ENCODE assay signal across 27 mouse cellular contexts in the genomic region with DNA sequence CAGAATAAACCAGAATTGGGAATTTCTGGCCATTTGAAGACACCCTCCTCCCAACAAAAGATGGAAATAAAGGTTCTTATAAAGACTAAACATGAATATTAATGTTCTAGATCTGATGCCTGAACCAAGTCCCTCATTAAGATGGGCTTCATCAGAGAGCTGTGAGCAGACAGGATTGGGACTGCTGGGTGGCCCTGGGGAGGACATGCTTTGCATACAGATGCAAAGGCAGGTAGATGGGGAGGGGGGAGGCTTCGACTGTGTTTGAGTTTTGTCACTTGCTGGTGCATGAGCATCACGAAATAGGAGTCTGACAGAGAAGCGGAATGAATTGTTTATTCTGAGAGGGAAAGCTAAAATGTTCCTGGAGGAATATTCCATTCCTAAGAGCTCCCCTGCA. TPM values are rescaled to one million over a fixed set of nuclear protein-coding genes. Genes with fewer than 3 reads are reported as not detected.
DNase-seq lines count a peak whose midpoint lies in the region; ATAC-seq and TF ChIP-seq lines count a peak whose summit lies in the region.
"Had no signal": no experiment of that assay in that cellular context is flagged by ENCODE, and none has a peak within 500 bp of the region (broad histone marks: within the 10 kb centered on the region; RNA-seq: fewer than 3 reads in every experiment).

No protein-coding gene starts in this region.

- peak overlapping the region; percentile 57 for H3K27ac ChIP-seq in forebrain, embryonic 15.5 days (replicated peaks)
- H3K27ac ChIP-seq in forebrain, embryonic 10.5 days, result no peak overlapping the region
- H3K27ac ChIP-seq in midbrain, embryonic 13.5 days, result 0 out of 2 replicates have a peak overlapping the region, but pooled peaks have one; percentile 9
- H3K27ac ChIP-seq in midbrain, embryonic 11.5 days (ENCODE audit: low read depth, low read length), result no peak overlapping the region
- H3K27ac ChIP-seq in neural tube, embryonic 14.5 days (ENCODE audit: low read depth, low read length), result 0 out of 2 replicates have a peak overlapping the region, but pooled peaks have one; percentile 10
- H3K27ac ChIP-seq in neural tube, embryonic 15.5 days (replicated peaks), result no peak overlapping the region
- H3K27ac ChIP-seq in forebrain, postnatal 0 days (ENCODE audit: low read depth, low read length), result no peak overlapping the region
- H3K27ac ChIP-seq: embryonic facial prominence, embryonic 12.5 days; embryonic facial prominence, embryonic 15.5 days; heart, embryonic 15.5 days; hindbrain, embryonic 10.5 days; hindbrain, embryonic 13.5 days; intestine, embryonic 15.5 days had no signal

- H3K4me2 ChIP-seq in forebrain, embryonic 15.5 days (replicated peaks), result no peak overlapping the region
- H3K4me2 ChIP-seq in midbrain, embryonic 13.5 days (replicated peaks), result no peak overlapping the region
- H3K4me2 ChIP-seq in midbrain, embryonic 11.5 days, result no peak overlapping the region
- no peak overlapping the region for H3K4me2 ChIP-seq in neural tube, embryonic 14.5 days (ENCODE audit: low read depth, low read length)
- H3K4me2 ChIP-seq in neural tube, embryonic 15.5 days, result no peak overlapping the region
- no peak overlapping the region for H3K4me2 ChIP-seq in forebrain, postnatal 0 days (ENCODE audit: low read depth)
- H3K4me2 ChIP-seq: embryonic facial prominence, embryonic 12.5 days; embryonic facial prominence, embryonic 15.5 days; heart, embryonic 12.5 days; heart, embryonic 15.5 days; hindbrain, embryonic 13.5 days; intestine, embryonic 15.5 days had no signal

- TF ChIP-seq CTCF in forebrain, postnatal 0 days (IDR thresholded peaks at IDR 0.05; ENCODE audit: low read depth), result no peak

- no peaks in the 10 kb centered on the region for H3K9me3 ChIP-seq in forebrain, embryonic 15.5 days
- no peaks in the 10 kb centered on the region for H3K9me3 ChIP-seq in forebrain, embryonic 10.5 days
- H3K9me3 ChIP-seq in midbrain, embryonic 13.5 days, result no peaks in the 10 kb centered on the region
- H3K9me3 ChIP-seq in midbrain, embryonic 11.5 days (ENCODE audit: control insufficient read depth, low read length), result no peaks in the 10 kb centered on the region
- H3K9me3 ChIP-seq in neural tube, embryonic 14.5 days (ENCODE audit: control insufficient read depth, low read length), result no peaks in the 10 kb centered on the region
- H3K9me3 ChIP-seq in neural tube, embryonic 15.5 days (replicated peaks), result no peaks in the 10 kb centered on the region
- no peaks in the 10 kb centered on the region for H3K9me3 ChIP-seq in forebrain, postnatal 0 days (ENCODE audit: low read length)
- H3K9me3 ChIP-seq: embryonic facial prominence, embryonic 12.5 days; embryonic facial prominence, embryonic 15.5 days; heart, embryonic 12.5 days; heart, embryonic 15.5 days; hindbrain, embryonic 10.5 days; hindbrain, embryonic 13.5 days; intestine, embryonic 15.5 days had no signal

- H3K36me3 ChIP-seq in forebrain, embryonic 15.5 days, result no peaks in the 10 kb centered on the region
- H3K36me3 ChIP-seq in forebrain, embryonic 10.5 days (replicated peaks), result no peaks in the 10 kb centered on the region
- no peaks in the 10 kb centered on the region for H3K36me3 ChIP-seq in midbrain, embryonic 13.5 days
- H3K36me3 ChIP-seq in midbrain, embryonic 11.5 days (ENCODE audit: control insufficient read depth, insufficient read depth, low read length), result no peaks in the 10 kb centered on the region
- H3K36me3 ChIP-seq in neural tube, embryonic 14.5 days (ENCODE audit: control insufficient read depth, insufficient read depth, low read length), result no peaks in the 10 kb centered on the region
- H3K36me3 ChIP-seq in neural tube, embryonic 15.5 days, result no peaks in the 10 kb centered on the region
- H3K36me3 ChIP-seq in forebrain, postnatal 0 days (ENCODE audit: insufficient read depth), result no peaks in the 10 kb centered on the region
- H3K36me3 ChIP-seq: embryonic facial prominence, embryonic 12.5 days; embryonic facial prominence, embryonic 15.5 days; heart, embryonic 12.5 days; heart, embryonic 15.5 days; hindbrain, embryonic 10.5 days; hindbrain, embryonic 13.5 days; intestine, embryonic 15.5 days had no signal

- H3K4me1 ChIP-seq in forebrain, embryonic 15.5 days, result peaks cover 19% of the 10 kb centered on the region
- H3K4me1 ChIP-seq in forebrain, embryonic 10.5 days, result no peaks in the 10 kb centered on the region
- peaks cover 7% of the 10 kb centered on the region; the same call in 1 of the 2 replicates for H3K4me1 ChIP-seq in midbrain, embryonic 13.5 days (replicated peaks)
- H3K4me1 ChIP-seq in midbrain, embryonic 11.5 days (ENCODE audit: control insufficient read depth, insufficient read depth, low read length), result no peaks in the 10 kb centered on the region
- H3K4me1 ChIP-seq in neural tube, embryonic 14.5 days (ENCODE audit: control insufficient read depth, insufficient read depth, low read length), result no peaks in the 10 kb centered on the region
- no peaks in the 10 kb centered on the region for H3K4me1 ChIP-seq in neural tube, embryonic 15.5 days
- H3K4me1 ChIP-seq in forebrain, postnatal 0 days (ENCODE audit: insufficient read depth), result no peaks in the 10 kb centered on the region
- H3K4me1 ChIP-seq: embryonic facial prominence, embryonic 12.5 days; embryonic facial prominence, embryonic 15.5 days; hindbrain, embryonic 10.5 days; intestine, embryonic 15.5 days had no signal

- ATAC-seq in forebrain, embryonic 15.5 days (replicated peaks), result peak; percentile 57
- no peak for ATAC-seq in midbrain, embryonic 13.5 days
- no peak for ATAC-seq in midbrain, embryonic 11.5 days (ENCODE audit: low FRiP score)
- ATAC-seq in neural tube, embryonic 14.5 days (ENCODE audit: low read depth), result no peak
- ATAC-seq in neural tube, embryonic 15.5 days (ENCODE audit: low FRiP score), result no peak
- peak; percentile 56; the same call in 1 of the 2 replicates for ATAC-seq in forebrain, postnatal 0 days
- ATAC-seq: CD4-positive, CD25-positive, alpha-beta regulatory T cell, adult 4 months; hindbrain, embryonic 16.5 days; intestine, embryonic 15.5 days had no signal

- 55% methylated on average over 3 of the region's 3 CpGs for WGBS in forebrain, embryonic 15.5 days
- 82% methylated on average over 3 of the region's 3 CpGs for WGBS in forebrain, embryonic 10.5 days
- 78% methylated on average over 3 of the region's 3 CpGs for WGBS in midbrain, embryonic 13.5 days
- 84% methylated on average over 3 of the region's 3 CpGs for WGBS in midbrain, embryonic 11.5 days
- WGBS in neural tube, embryonic 14.5 days, result 82% methylated on average over 3 of the region's 3 CpGs
- WGBS in neural tube, embryonic 15.5 days, result 79% methylated on average over 3 of the region's 3 CpGs
- 53% methylated on average over 3 of the region's 3 CpGs for WGBS in forebrain, postnatal 0 days

- no peak for DNase-seq in forebrain, embryonic 10.5 days (ENCODE audit: extremely low spot score, low spot score)
- DNase-seq in midbrain, embryonic 11.5 days (ENCODE audit: low spot score, missing footprints), result no peak
- DNase-seq in forebrain, postnatal 0 days, result no peak
- DNase-seq in right cerebral cortex, postnatal 36 days (ENCODE audit: low spot score in 2 of 2), result no peak
- DNase-seq: adrenal gland, adult 2 months; adrenal gland, postnatal 14 days; cerebellum, adult 18-20 months; cerebellum, adult 9-11 months; cerebellum, postnatal 25 days; gastrocnemius, postnatal 10 days; gastrocnemius, postnatal 36 days; heart, postnatal 10 days; heart, postnatal 36 days had no signal

- no peak overlapping the region for H3K9ac ChIP-seq in forebrain, embryonic 15.5 days (replicated peaks)
- no peak overlapping the region for H3K9ac ChIP-seq in midbrain, embryonic 13.5 days (replicated peaks)
- no peak overlapping the region for H3K9ac ChIP-seq in midbrain, embryonic 11.5 days (ENCODE audit: low read length)
- no peak overlapping the region for H3K9ac ChIP-seq in neural tube, embryonic 14.5 days (replicated peaks; ENCODE audit: low read depth, low read length)
- no peak overlapping the region for H3K9ac ChIP-seq in neural tube, embryonic 15.5 days (replicated peaks)
- no peak overlapping the region for H3K9ac ChIP-seq in forebrain, postnatal 0 days
- H3K9ac ChIP-seq: embryonic facial prominence, embryonic 12.5 days; embryonic facial prominence, embryonic 15.5 days; heart, embryonic 12.5 days; heart, embryonic 15.5 days; hindbrain, embryonic 13.5 days; intestine, embryonic 15.5 days had no signal

- H3K27me3 ChIP-seq in forebrain, embryonic 15.5 days, result no peaks in the 10 kb centered on the region
- H3K27me3 ChIP-seq in forebrain, embryonic 10.5 days (ENCODE audit: poor library complexity, severe bottlenecking), result no peaks in the 10 kb centered on the region
- H3K27me3 ChIP-seq in midbrain, embryonic 13.5 days, result no peaks in the 10 kb centered on the region
- H3K27me3 ChIP-seq in midbrain, embryonic 11.5 days (ENCODE audit: control insufficient read depth, insufficient read depth, low read length), result no peaks in the 10 kb centered on the region
- H3K27me3 ChIP-seq in neural tube, embryonic 14.5 days (ENCODE audit: control insufficient read depth, insufficient read depth, low read length), result no peaks in the 10 kb centered on the region
- H3K27me3 ChIP-seq in neural tube, embryonic 15.5 days (replicated peaks), result no peaks in the 10 kb centered on the region
- H3K27me3 ChIP-seq in forebrain, postnatal 0 days (ENCODE audit: insufficient read depth, low read length), result no peaks in the 10 kb centered on the region
- H3K27me3 ChIP-seq: embryonic facial prominence, embryonic 12.5 days; embryonic facial prominence, embryonic 15.5 days; heart, embryonic 15.5 days; intestine, embryonic 15.5 days had no signal

- no peak overlapping the region for H3K4me3 ChIP-seq in forebrain, embryonic 15.5 days
- H3K4me3 ChIP-seq in forebrain, embryonic 10.5 days, result no peak overlapping the region
- no peak overlapping the region for H3K4me3 ChIP-seq in midbrain, embryonic 13.5 days (replicated peaks)
- no peak overlapping the region for H3K4me3 ChIP-seq in midbrain, embryonic 11.5 days (ENCODE audit: low read depth, low read length)
- H3K4me3 ChIP-seq in neural tube, embryonic 14.5 days (ENCODE audit: low read depth, low read length), result no peak overlapping the region
- H3K4me3 ChIP-seq in neural tube, embryonic 15.5 days (replicated peaks), result no peak overlapping the region
- no peak overlapping the region for H3K4me3 ChIP-seq in forebrain, postnatal 0 days (ENCODE audit: low read depth, low read length)
- H3K4me3 ChIP-seq: embryonic facial prominence, embryonic 12.5 days; embryonic facial prominence, embryonic 15.5 days; heart, embryonic 12.5 days; heart, embryonic 15.5 days; hindbrain, embryonic 10.5 days; hindbrain, embryonic 13.5 days; intestine, embryonic 15.5 days had no signal

RNA-seq across cellular contexts. Expression of gene Hivep3, which starts 12.1 kb away (rescaled TPM):
- polyA plus RNA-seq in forebrain, embryonic 15.5 days (2015; fragmentation: Nextera tagmentation; extraction: Ambion mirVana), result 18.3 and 21.7 TPM in 2 replicates
- 0.89 and 1.4 TPM in 2 replicates for polyA plus RNA-seq in forebrain, embryonic 10.5 days (2016; fragmentation: Nextera tagmentation; extraction: Ambion mirVana)
- polyA plus RNA-seq in midbrain, embryonic 13.5 days (2015; fragmentation: Nextera tagmentation; extraction: Ambion mirVana), result 9.5 and 10.5 TPM in 2 replicates
- 2.0 and 2.1 TPM in 2 replicates for polyA plus RNA-seq in midbrain, embryonic 11.5 days (2014; fragmentation: Nextera tagmentation; extraction: Ambion mirVana)
- 21.3 and 23.9 TPM in 2 replicates for polyA plus RNA-seq in neural tube, embryonic 14.5 days (2014; fragmentation: Nextera tagmentation; extraction: Ambion mirVana)
- 21.0 and 23.6 TPM in 2 replicates for polyA plus RNA-seq in neural tube, embryonic 15.5 days (2015; fragmentation: Nextera tagmentation; extraction: Ambion mirVana)
- total RNA-seq in forebrain, postnatal 0 days (2014; rRNA removed), result 16.9 and 17.0 TPM in 2 replicates
- polyA plus RNA-seq in forebrain, postnatal 0 days (2015; fragmentation: Nextera tagmentation; extraction: Ambion mirVana), result 21.3 and 23.1 TPM in 2 replicates
- total RNA-seq: MEL had no signal

Comparison
In these comparisons a context has a peak if more than half of its experiments do, and no peak if none do; other contexts are left out.
1. H3K27ac ChIP-seq: peak in forebrain, embryonic 15.5 days (single experiment), midbrain, embryonic 13.5 days (single experiment) and neural tube, embryonic 14.5 days (single experiment); none in forebrain, embryonic 10.5 days (single experiment), midbrain, embryonic 11.5 days (single experiment), neural tube, embryonic 15.5 days (single experiment) and forebrain, postnatal 0 days (single experiment).
2. ATAC-seq: peak in forebrain, embryonic 15.5 days (single experiment) and forebrain, postnatal 0 days (single experiment); none in midbrain, embryonic 13.5 days (single experiment), midbrain, embryonic 11.5 days (single experiment), neural tube, embryonic 14.5 days (single experiment) and neural tube, embryonic 15.5 days (single experiment).